Mouse (Mus musculus) layer of hippocampus, adult 18-20 months (tissue): Measurements from ENCODE around the gene Sv2a. TPM values are rescaled to one million over a fixed set of nuclear protein-coding genes. Genes with fewer than 3 reads are reported as not detected.
A peak's percentile ranks its signal among the peaks of the same experiment; 100 is the strongest.

Source experiments
- DNase-seq, 2 experiments: peaks; one replicate each; pipeline ENCODE4 v3.0.0; 2022; ENCODE audit warnings: low spot score in 2 of 2
- long read RNA-seq: library from polyadenylated mRNA; stranded (forward); transcript quantifications from one replicate; pipeline ENCODE4 v2.0.0, GENCODE M21; 2021
- total RNA-seq, 2 experiments: library from RNA; stranded (reverse); gene quantifications; 2 replicates each; pipeline ENCODE4 v1.2.3; 2021

Gene Sv2a
- total RNA-seq: 100 to 1,000 TPM; 359 to 373 TPM
- long read RNA-seq, full-length matches to known transcripts: 348 of 443 reads
- long read RNA-seq, partial matches to known transcripts: 60 of 443 reads
- long read RNA-seq, other reads (novel, unspliced or antisense): 35 of 443 reads

DNA sequence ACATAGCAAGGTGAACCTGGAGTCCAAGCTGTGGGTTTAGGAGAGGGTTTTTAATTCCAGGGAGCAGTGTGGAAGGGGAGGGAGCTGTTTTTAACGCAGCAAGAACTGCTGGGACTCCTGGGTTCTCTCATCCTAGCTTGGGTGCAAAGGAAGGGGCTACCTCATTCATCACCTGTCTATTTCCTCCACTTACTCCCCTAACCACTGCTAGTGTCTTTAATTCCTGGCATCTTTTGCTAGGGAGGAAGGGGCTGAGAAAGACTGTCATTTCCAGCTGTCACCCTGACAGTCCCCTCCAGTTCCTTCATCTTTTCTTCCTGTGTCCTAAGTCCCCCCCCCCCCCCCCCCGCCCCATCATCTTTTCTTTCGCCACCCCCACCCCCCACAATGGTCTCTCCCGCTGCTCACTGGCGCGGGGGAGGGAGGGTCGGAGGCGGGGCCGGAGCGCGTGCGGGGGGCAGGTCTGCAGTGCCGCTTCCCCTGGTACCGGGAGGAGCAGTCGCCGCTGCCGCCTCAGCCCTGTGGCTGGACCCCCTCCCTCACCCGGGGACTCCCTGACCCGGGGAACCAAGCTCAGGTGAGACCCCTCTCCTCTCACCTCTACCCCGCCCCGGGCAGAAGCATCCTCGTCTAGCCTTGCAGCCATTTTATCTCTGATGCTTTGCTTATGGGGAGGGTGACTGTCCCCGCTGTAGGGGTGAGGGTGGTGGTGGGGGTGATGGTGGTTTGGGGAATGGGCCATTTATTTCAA is at the start of gene Sv2a:
Gene Sv2a (plus strand): TSS at position 425 of the 751 bp plus-strand sequence.
- peak; percentile 64 to 74 for DNase-seq

DNA sequence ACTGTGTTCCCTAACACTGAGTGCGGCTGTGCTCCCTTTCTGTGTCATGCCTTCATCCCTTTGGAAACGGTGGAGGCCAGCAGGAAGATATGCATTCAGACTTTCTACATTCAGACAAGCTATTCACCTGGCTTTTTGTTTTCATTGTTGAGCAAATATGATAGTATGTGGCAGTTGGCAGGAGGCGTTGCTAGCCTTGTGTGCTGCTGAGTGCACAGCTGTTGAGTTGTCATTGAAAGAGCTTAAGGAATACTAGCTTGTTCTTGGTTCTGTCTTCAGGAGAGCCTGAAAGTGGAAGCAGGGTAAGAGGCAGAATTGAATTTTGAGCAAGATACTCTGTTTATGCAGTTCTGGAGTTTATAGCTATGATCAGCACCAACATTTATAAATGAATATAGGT is 48.5 kb upstream of the Sv2a start:
- DNase-seq: peak in 1 of 2 experiments; percentile 20

DNA sequence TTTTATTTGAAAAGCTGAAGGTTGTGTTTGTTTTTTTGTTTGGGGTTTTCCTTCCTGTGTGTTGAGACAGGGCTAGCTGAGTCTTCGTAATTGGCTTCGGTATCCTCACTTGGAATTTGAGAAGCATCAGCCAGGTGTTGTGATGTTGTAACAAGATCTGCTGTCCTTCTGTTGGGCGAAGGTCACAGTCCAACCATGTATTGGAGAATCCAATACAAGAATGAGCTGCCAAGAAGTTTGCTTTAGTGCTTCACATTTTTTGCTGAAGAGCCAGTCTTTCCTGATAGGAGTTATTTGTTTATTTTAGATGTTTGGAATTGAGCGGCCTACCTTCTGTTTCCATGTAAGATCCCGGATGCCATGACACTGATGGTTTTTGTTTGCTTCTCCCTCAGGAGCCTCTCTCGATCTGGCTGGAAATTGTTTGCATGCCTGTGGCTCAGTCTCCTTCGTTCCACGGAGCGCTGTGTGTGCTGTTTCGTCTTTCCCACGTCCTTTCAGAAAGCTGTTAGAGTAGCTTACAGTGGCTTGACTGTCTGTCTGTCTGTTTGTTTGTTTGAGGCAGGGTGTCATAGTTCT is 47.5 kb upstream of the Sv2a start:
- no peak for DNase-seq

DNA sequence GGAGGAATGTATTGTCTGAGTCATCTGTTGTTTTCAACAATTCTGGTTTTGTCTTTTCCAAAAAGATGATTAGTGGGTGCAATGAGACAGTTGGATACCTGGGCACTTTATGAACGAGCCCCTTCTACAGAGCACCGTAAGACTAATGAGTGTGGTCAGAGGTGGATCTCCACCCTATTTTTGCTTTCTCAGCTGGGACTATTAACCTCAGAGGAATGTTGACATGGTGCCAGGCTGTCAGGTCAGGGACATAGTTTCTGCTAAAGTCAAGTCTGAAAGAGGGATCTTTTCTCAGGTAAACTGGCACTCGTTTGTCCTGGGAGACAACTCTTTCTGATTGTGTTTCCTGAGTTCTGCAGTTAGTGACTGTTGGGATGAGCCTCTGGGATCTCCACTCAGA is 45.9 kb upstream of the Sv2a start:
- DNase-seq: no peak

DNA sequence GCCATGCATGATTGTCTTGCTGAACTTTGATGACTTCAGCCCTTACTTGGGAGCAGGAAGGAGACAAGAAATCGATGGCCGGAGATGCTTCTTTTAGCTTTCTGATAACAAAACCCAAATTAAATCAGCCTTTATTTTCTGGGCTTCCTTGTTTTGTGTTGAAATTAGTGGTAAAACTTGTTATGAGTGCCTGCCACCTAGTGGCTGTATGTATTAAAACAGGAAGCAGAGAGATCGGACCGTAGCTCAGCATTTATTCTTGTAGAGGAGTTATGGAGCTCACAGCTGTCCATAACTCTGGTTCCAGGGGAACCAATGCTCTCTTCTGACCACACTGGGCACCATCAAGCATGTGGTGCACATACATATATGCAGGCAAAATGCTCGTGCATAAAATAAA is 33.0 kb upstream of the Sv2a start:
- peak; percentile 61 to 88 for DNase-seq

DNA sequence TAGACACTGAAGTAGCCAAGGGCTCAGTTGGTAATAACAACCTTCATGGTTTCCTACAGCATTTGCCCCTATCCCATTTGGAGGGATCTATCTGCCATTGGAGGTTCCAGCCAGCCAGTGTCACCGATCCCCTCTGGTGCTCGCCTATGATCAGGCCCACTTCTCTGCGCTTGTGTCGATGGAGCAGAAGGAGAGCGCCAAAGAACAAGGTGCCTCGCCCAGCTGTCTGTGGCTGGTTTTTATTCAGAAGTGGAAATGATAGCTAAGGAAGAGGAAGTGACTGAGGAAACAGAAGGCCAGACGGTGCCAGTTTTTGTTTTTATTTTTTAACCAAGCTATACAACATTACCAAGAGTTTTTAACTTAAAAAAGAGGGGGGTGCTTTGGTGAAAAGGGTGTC is 29.1 kb upstream of the Sv2a start:
- DNase-seq: no peak

DNA sequence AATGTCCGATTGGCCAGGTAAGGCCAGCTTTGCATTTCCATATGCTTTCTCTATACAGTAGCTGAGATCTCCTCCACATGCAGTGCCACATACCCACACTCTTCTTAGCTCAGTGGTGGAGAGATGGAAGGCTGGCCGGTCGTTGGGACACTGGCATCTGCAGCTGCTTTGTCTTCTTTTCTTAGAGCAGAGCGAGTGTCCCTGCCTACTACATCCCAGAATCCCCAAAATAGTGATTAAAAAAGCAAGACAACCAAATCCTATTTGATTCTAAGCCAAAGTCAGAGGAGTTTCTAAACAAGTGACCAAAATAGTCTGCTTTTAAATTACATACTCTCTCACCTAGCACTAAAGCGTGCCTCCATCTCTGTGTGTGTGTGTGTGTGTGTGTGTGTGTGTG is 28.3 kb upstream of the Sv2a start:
- no peak for DNase-seq

DNA sequence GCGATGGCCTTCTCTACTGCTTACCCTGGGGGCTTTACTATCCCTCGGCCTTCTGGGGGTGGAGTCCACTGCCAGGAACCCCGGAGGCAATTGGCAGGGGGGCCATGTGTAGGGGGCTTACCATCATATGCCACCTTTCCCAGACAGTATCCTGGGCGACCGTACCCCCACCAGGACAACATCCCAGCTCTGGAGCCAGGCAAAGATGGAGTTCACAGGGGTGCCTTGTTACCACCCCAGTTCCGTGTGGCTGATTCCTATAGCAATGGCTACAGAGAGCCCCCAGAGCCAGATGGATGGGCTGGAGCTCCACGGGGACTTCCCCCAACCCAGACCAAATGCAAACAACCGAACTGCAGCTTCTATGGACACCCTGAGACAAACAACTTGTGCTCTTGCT is 25.4 kb upstream of the Sv2a start:
- DNase-seq: no peak

DNA sequence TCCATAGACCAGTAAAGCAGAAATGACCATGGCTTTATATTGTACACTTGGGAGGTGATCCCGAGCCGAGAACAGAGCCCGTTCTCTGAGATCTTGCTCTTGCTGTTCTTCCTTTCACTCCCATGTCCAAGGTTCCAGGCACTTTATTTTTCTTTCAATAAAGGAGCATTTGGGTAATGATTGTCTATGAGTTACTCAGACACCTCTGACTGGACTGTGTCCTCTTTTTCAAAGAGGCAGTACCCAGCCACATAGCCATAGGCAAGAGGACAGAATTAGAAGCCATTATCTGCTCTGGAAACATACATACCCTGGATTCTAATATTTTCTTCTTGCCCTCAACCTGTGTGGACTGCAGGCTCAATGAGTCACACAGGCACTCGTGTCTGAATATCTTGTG is 21.1 kb upstream of the Sv2a start:
- no peak for DNase-seq

DNA sequence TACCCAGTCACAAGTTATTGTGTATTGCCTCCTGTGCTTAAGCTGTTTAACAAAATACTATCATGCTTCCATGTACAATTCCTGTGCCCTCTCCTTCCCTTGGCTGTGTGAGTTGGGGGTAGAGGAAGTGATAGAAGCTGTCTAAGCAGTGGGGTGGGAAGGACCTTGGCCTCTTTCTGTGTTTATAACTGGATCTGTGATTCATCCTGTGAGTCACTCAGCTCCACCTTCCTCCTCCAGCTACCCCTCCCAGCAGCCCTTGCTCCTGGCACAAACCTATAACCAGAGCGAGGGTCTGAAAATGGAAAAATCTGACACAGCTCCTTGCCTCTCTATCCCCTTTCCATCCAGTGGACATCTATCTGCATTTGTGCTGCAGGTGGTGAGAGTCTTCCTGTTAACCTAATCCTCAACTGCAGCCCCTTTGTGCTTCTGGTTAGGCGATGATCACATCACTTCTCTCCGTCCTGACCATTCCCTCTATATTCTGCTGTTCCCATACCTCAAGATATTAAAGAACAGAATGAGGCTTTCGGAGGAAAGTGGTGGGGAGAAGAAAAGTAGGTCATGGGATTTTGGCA is 20.6 kb upstream of the Sv2a start:
- DNase-seq: peak; percentile 40 to 60

DNA sequence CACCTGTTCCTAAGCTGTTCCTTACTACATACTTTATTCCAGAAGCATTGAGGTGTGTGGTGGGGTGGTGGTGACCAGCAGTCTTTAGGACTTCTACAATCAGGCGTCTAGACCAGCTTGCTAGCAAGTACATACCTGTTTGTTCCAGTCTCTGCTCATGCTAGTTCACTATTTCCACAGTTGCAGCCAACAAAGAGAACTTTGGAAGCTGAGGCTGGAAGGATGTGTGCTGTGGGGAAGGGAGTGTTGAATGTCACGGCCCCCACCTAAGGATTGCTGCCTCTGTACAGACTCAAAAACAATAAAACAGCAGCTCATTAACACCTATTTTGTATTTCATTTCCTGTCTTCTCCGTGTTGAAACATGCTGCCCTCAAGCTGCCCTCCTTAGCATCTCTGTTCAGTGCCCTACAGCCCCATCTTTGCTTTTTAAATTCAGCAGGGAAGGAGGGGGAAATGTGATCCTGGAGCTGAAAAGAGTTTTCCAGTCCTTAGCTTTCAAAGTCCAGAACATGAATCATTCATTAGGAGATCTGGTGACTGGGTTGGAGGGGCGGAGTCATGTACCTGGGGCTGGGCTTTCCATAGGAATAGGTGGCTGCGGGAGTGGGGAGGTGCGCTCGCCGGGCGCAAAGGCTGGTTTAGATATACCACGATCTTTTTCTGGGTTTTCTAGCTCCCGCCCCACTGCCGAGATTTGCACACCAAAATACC is 20.0 kb upstream of the Sv2a start:
- peak in 1 of 2 experiments; percentile 52 for DNase-seq

DNA sequence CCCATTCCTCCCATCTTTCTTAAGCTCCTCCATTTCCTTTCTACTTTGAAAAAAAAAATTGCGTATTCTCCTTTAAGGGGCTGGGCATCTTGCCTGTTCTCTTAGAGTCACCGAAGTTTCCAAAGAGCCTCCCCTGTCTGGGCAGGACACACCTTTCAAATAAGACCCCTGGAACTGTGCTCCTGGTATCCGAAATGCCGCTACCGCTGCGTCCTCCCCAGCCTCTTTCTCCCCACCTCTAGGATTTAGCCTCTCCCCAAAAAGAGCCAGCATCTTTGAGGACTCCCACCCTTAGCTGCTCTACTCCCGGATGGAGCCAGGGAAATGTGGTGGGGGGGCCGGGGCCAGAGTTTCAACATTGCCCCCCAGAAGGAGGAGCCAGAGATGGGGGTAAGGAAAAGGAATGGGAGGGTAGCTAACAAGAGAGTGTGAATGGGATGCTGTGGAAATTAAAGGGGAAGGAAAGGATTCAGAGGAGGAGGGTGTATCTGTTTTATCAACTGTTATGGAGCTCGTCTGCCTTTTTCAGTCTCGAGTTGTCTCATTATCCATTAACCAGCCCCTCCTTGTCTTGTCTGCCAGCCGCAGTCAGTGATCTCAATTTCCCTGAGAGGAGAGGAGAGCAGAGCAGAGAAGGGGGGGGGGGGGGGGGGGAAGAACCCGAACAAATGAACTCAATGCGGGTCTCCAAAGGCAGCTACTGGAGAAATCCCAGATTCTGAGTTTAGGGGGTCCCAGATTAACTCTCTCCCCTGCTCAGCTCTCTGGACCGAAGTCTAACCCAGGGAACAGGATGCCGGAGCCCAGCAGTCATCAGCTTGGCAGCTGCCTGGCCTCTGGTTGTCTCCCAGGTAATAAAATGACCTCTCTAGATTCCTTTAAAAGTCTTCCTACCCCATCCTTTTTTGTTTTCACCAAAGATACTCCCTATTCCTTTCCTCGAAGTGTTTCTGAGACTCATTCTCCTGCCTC is 18.8 kb upstream of the Sv2a start, which contains the start of gene Mtmr11:
Gene Mtmr11 (plus strand): TSS at position 136 of the 972 bp plus-strand sequence.
- DNase-seq: no peak

DNA sequence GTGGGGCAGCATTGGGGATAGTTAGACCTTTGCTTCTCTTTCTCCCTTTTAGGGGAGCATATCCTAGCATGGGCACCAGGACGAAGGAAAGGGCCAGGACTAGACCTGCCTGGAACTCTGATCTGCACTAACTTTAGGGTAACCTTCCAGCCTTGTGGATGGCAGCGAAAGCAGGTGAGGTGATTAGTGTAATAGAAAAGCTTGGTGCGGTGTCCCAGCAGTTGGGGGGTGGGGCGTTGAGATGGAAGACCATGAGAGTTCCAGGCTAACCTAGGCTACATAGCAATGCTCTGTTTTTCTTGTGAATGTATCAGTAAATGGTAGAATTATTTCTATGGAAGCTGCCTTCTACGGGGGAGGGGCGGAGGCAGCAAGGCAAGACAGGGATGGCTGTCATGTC is 17.9 kb upstream of the Sv2a start:
- DNase-seq: no peak

DNA sequence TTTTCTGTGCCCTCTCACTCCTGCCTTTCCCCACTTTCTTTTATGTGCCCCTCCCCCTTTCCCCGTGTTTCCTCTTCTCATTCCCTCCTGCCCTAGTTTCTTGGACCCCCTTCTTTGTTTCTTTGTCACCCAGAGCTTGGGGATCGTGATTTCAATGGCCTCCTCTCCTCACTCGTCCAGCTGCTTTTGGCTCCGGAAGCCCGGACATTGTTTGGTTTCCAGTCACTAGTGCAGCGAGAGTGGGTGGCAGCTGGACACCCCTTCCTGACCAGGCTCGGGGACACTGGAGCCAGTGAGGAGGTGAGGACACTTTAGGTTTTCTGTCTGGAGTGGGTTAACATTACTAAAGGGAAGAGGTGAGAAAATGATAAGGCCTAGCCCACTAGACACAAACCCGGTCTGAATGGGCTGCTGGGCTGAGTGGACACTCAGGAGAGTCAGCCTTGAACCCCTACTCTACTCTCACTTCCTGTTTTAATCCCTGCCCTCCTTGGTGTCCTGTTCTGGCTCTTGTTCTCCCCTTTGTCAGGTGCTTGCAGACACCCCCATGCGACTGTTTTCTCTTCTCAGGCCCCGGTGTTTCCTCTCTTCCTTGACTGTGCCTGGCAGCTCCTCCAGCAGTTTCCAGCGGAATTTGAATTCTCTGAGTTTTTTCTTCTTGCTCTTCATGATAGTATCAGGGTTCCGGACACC is 12.3 kb upstream of the Sv2a start:
- DNase-seq: no peak

DNA sequence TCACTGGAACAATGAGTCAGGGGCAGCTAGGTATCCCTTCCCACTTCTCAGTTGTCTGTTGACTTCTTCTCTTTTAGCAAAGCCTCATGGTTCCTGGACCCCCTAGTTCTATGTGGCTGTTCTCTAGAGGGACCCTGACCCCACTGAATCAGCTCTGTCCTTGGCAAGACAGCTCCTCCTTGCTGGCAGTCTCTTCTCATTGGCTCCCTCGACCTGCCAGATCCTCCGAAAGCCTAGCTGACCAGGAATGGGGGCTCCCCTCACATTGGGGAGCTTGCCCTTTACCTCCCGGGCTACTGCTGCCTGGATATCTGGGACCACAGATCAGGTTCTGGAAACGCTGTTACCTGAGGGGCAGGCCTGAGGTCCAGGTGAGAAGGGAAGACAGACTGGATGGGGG is 10.7 kb upstream of the Sv2a start:
- no peak for DNase-seq

DNA sequence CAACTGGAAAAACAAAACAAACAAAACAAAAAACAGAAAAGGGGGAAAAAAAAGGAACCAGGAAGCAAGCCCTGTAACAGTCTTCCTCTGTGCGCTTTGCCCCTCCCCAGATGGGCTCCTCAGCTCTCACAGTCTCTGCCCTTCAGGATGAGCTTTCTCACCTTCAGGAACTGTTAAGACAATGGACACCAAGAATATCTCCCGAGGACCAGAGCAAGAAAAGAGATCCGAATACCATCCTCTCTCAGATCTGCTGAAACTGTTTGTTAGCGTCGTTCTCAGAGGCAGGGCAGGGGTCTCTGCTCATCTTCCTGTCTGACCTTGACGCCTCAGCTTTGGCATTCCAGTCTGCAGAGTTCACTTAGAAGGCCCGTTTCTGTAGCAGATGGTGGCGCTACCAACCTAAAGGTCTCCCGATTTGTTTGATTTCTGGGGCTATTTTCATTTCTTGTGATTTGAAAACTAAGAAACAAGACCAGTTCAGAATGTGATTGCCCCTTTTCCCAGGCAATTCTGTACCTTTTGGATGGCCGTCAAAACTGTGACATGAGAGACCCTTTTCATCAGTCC is 9.9 kb upstream of the Sv2a start:
- DNase-seq: no peak

DNA sequence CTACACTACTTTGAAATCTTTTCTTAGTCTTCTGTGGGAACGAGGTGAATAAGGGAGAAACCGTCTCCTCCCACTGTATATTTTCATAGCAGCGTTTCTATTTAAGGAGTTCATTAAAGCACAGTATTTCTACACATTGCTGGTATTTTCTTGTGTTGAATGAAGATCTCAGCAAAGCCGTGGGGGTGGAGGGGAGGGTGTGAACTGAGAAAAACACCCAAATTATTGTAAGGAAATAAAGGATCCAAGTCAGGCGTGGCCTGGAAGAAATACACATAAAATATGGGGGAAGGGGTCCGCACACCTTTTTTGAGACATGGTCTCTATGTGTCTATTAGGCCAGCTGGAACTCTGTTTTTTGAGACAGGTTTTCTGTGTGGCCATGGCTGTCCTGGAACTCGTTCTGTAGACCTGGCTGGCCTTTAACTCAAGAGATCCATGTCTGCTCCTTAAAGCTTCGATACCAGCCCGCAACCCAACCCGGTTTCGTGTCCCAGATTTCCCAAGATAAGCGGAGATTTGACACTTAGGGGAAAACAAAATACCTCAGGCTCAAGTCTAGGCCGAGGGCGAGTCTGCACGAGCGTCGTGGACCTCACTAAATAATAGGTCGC is 9.3 kb upstream of the Sv2a start:
- DNase-seq: peak in 1 of 2 experiments; percentile 45

DNA sequence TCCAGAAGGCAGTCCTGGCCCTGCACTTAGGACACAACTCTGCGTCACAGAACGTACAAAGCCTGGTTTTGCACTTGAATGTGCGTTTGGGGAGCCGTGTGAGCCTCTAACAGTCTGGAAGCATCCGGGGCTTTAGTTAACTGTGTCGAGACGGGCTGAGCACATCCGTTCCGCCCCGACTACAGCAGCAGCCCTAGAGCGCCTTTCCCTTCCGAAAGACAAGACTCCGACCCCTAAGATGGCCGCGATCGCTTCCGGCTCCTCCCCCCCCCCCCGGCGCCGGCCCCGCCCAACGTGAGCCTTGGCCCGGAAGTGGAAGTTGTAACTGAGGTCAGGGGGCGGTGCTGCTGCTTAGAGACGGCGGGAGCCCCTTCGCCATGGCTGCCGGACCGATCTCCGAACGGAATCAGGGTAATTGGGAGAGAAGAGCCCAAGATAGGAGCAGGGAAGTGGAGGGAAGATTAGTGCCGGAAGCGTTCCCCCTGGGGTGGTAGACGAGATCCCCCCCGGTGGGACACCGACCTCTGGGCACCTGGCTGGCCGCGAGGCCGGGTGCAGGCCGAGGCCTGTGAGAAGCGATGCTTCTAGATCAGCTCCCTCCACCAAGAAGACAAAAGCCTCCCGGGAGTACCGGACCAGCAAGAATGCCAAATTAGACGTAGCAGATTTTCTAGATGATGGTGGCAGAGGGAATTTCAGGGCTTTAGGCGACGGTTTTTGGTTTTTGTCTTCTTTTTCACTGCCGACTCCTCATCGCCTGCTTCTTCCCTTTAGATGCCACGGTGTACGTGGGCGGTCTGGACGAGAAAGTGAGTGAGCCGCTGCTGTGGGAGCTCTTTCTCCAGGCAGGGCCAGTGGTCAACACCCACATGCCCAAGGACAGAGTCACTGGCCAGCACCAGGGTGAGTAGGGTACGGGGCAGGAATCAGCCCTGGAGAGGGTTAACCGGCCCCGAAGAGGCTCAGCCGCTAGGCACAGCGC is 8.5 kb upstream of the Sv2a start, which contains the start of gene Sf3b4:
Gene Sf3b4 (plus strand): TSS at position 136 of the 982 bp plus-strand sequence.
- DNase-seq: peak; percentile 72 to 89
